Mouse (Mus musculus) urinary bladder, adult 2 months (tissue): Measurements from ENCODE around the gene Myef2. TPM values are rescaled to one million over a fixed set of nuclear protein-coding genes. Genes with fewer than 3 reads are reported as not detected.

Experiments
- DNase-seq: peaks from one replicate; pipeline ENCODE4 v3.0.0; 2022; ENCODE audit warnings: low spot score
- polyA plus RNA-seq: library from polyadenylated mRNA; depleted of rRNA; stranded (reverse); fragments of >200 nt; gene quantifications from 2 replicates; pipeline ENCODE4 v1.2.3, GENCODE M21; 2012; rRNA removed

Gene Myef2
- polyA plus RNA-seq, 1 experiment, result 19.6 TPM

- no peak for DNase-seq
These were observed 55.6 kb downstream of the Myef2 start, which contains the start of gene Slc24a5 for GRCm38 (mm10) chr2:125067894-125068293. Gene Slc24a5, plus strand, starts transcription at chr2:125068124.

GRCm38 (mm10) chr2:125067373-125067772 is 56.1 kb downstream of the Myef2 start:
- no peak for DNase-seq

GRCm38 (mm10) chr2:125062944-125063343 is 60.5 kb downstream of the Myef2 start:
- no peak for DNase-seq

GRCm38 (mm10) chr2:125061451-125061850 is 62.0 kb downstream of the Myef2 start:
- no peak for DNase-seq

GRCm38 (mm10) chr2:125057250-125057815 is 66.1 kb downstream of the Myef2 start:
- DNase-seq, result no peak

- no peak for DNase-seq
These were observed 68.1 kb downstream of the Myef2 start for GRCm38 (mm10) chr2:125055316-125055903.

Other genes starting within 250 kb of the Myef2 start
- 0.15 and 0.16 TPM in 2 replicates for gene Slc24a5, start 55.5 kb downstream of the Myef2 start, polyA plus RNA-seq
- not detected in 2 replicates for gene Ctxn2, start 13.0 kb upstream of the Myef2 start, polyA plus RNA-seq
- gene Slc12a1, start 28.8 kb upstream of the Myef2 start, polyA plus RNA-seq, result not detected in 2 replicates
- gene Dut, start 123.5 kb upstream of the Myef2 start, polyA plus RNA-seq, result 17.9 and 22.2 TPM in 2 replicates